Mouse (Mus musculus): ENCODE results near the gene Fbxl8. TPM values are rescaled to one million over a fixed set of nuclear protein-coding genes. Genes with fewer than 3 reads are reported as not detected.
"Not testable (repeated sequence)": the region's sequence is repeated elsewhere in the genome, so short reads cannot be mapped to it uniquely, and the experiment has no call there.

The Fbxl8 gene
- total RNA-seq (2022), result 1 to 10 TPM; 2.0 to 2.6 (median 2.5) TPM

DNA sequence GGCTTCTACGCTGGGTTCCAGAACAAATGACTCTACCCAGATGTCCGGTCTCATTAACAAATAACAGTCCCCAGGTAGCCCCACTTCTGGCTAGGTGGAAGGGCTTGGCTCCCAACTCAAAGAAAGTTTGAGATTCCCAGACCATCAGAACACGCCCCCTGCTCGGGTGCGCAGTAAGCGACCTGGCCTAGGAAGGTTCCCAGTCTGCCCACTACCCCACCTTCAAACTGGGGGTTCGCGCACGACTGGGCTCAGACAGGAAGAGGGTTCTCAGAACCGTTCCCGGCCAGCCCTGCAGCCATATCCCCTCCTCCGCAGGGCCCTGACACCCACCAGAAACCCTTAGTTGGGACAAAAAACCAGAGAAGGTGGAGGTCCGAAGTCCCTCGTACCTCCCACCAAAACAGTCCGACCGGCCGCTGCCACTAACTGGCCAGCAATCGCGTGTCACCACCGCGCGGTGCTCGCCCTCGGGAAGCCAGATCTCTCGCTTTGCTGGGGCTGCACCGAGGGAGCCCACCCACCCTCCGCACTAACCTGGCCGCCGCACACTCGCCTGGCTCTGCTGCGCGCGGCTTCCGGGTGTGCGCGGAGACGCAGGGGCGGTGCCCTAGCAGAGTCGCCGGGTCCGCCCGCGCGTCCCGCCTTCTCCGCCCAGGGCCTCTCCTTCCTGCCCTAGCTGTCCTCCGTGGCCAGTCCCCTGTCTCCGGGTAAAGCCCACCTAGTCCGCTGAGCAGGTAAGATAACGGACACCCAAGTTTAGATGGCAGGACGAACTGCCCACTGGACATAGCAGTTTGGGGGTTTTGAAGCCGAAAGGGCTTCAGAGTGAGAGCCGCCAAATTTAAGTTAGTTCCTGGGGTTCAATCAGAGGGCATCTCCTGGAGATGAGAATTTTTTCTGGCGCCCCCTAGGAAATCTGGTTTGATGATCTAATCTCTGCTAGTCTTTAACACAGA is at the start of gene Fbxl8, which contains the start of gene Tradd:
TSS of gene Fbxl8 (plus strand) at position 625 of the 959 bp plus-strand sequence.
TSS of gene Tradd (minus strand) at position 586 of the 959 bp plus-strand sequence.
- peak; percentile 78 for DNase-seq (ENCODE audit: low spot score)

DNA sequence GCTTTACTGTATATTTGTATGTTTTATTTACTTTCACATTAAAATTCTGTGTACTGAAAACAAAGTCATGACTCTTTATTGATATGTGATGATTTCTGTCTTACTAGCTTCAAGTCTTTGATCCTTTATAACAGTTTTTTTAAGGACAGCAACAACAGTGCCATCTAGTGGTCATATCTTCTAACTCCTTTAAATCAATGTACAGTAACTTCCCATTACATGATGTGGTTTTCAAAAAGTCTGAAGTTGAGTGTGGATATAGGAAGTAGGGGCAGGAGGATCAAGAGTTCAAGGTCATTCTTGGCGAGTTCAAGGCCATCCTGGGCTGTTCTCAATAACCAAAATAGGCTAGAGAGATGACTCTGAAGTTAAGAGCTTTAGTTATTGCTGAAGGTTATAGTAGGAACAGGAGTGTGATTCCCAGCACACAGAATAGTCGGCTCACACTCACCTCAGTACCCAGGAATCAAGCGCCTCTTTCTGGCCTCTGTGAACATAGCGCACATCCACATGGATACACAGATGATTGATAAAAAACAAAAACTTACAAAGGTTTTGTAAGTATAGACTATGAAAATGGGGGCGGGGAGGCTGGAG is 46.4 kb upstream of the Fbxl8 start:
- DNase-seq (ENCODE audit: low spot score), result peak; percentile 73

DNA sequence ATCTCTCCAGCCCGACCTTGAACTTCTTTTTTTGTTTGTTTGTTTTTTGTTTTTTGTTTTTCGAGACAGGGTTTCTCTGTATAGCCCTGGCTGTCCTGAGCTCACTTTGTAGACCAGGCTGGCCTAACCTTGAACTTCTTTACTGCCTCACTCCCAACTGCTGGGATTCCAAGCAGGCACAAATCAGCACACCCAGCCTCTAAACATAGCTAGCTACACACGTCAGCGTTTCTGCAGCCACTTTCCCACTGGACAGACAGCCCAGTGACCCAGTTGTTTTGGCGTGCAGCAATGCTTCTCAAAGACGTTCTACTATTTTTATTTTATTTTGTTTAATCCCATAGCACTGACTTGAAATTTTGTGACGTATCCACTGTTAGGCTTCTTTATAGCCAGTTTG is 40.6 kb upstream of the Fbxl8 start:
- DNase-seq (ENCODE audit: low spot score), result peak; percentile 22

DNA sequence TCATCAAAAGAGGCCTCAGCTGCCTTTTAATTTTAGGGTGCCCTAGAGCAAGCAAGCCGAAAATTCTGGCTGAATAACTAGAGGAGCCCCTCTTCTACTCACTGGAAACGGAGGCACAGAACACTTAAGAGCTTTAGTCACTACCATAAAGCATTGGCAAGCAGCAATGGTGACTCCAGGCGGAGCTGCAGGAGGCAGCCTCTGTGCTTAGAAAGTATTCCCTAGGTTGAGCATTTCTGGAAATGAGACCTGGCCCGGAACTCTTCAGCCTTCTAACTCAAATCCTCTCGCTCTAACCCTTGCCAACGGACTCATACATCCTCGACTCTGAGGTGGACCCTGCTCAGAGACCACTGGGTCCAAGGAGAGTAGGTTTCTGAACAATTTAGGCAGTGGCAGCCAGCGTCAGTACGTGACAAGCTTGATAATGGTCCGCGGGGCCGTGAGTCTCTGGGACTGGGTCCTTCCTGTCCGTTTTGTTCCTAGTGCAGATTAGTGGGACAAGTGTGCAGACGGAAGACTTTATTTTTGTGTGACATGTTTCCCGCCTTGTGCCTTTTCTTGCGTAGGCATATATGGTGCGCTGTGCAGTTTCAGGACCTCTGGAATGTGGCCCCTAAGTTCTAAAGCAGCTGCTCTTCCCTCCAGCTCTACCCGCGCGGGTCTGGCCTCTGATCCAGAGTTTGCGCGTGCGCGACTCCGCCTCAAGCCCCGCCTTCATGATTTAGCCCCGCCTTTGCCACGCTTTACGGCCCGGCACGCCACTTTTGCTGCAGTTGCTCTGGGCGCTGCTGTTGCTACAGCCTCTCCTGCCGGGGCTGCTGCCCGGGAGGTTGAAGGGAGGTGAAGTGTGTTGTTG is 39.8 kb upstream of the Fbxl8 start, which contains the start of gene D230025D16Rik:
TSS of gene D230025D16Rik (plus strand) at position 733 of the 859 bp plus-strand sequence.
- peak; percentile 97 for DNase-seq (ENCODE audit: low spot score)

DNA sequence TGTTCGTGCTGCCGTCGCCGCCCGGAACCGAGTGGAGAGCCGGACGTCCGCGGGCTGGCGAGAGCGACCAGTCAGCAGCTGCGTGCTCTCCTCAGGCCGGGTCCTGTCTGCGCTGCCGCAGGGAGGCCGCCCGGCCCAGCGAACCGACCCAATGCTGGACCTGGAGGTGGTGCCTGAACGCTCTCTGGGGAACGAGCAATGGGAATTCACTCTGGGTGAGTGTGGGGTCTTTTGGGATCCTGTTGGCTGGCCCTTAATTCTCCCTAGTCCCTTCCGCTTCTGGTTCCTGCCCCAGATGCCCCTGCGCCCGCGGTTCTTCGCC is 39.2 kb upstream of the Fbxl8 start:
- no peak for DNase-seq (ENCODE audit: low spot score)

DNA sequence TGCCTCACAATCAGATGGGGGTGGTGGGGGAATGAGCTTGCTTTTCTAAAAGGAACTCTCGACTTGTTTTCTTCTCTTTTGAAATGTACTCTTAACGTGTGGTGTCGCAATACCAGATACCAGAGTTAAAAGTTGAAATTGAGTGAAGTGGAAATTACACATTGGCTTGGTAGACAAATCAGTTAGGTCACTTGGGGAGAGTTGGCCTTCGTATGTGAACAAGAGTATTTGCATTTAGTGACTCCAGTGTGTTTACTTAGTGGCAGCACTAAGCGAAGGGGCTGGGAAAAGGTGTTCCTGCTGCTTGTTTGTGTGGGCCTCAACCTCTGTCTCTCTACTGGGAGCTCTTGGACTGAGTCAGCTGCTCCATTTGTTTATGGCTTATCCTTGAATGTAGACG is 38.5 kb upstream of the Fbxl8 start:
- DNase-seq (ENCODE audit: low spot score), result no peak

DNA sequence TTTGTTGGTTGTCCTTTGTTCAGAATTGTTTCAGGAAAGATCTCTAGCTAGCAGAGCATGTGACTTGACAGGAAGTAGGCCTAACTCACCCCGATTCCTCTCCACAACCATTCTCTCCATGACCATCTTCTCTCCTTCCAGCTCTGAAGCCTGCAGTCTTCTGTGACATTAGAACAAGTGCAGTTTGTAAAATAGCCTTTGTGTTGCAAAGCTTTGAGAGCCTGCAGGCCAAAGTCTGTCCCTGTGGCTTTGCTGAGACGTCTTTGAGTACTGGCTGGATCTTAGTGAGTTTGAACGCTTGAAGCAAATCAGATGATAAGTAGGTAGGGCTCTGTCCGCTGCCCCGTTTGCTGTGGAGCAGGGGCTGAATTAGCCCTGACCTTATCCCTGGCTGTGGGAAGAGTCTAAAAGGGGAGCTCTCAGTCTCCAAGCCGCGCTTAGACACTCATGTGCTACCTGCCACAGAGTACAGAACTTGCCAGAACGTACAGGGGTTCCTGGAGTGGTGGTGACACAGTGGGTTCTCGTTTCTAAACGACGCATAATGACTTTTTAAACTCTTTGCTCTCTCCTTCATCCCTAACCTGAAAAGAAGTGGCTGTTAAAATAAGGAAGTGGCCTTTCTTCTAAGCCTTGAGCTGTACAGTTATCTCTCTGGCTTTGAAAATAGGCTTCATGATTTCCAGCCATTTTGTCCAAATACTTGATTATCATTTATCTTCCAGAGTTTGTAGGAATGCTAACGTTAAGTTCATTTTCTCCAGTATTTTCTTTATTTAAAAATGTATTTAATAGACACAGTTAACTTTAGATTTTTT is 32.7 kb upstream of the Fbxl8 start:
- no peak for DNase-seq (ENCODE audit: low spot score)

DNA sequence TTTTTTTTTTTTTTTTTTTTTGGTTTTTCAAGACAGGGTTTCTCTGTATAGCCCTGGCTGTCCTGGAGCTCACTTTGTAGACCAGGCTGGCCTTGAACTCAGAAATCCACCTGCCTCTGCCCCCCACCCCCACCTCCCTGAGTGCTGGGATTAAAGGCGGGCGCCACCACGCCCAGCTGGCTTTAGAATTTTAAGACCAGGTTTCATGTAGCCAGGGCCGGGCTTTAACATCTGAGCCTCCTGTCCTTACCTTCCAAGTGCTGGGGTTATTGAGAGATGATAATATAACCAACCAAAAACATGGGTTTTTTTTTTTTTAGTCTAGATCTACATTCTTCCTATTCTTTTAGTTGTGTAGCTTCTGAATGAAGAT is 32.1 kb upstream of the Fbxl8 start:
- DNase-seq (ENCODE audit: low spot score), result not testable (repeated sequence)

DNA sequence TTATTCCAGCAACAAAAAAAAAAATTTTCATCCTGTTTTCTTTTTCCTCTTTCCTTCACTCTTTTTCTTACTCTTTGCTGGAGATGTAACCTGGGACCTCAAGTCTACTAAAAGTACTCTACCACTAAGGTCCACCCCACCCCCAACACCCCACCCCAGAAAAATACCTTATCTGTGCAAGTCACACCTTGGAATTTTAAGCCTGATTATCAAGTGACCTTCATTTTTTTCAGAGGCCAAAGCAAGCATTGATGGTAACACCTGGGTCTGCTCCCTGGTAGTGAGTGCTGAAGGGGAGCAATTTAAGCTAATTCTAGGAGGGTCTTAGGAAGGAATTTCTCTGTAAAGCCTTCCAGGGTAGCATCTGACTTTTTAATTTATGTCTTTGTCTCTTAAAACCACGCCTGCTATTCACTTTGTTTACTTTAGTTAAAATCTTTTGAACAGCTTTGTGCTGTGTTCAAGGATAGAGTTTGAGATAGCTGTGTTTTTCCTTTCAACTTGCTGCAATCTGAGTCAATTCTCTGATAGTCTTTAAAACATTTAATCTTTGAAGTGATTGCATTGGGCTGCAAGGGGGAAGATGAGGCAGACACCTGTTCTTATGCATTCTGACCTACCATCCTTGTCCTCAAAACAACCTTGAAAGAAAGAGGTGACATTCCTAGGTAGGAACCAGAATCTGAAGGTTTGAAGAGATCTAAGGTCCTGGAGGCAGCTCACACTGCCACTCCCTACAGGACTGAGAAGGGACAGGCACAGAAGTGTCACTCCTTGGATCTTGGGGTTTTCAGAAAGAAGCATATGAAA is 31.1 kb upstream of the Fbxl8 start:
- no peak for DNase-seq (ENCODE audit: low spot score)

DNA sequence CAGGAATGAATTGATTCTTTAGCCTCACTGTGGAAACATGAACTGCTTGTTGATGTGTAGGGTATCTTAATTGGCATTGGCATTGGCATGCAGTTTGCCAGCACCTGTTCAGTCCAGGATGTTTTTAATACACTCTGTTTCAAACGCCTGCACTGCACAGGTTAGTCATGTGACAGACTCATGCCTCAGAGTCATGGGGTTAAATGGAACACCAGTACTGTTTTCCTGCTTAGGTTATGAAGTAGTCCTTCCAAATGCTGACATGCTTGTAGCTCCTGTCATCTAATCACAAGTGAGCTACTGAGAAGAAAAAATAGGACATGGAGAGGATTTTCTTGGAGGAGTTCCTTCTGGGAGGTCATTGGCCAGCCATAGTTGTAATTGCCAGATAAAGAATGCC is 29.2 kb upstream of the Fbxl8 start:
- DNase-seq (ENCODE audit: low spot score), result no peak

DNA sequence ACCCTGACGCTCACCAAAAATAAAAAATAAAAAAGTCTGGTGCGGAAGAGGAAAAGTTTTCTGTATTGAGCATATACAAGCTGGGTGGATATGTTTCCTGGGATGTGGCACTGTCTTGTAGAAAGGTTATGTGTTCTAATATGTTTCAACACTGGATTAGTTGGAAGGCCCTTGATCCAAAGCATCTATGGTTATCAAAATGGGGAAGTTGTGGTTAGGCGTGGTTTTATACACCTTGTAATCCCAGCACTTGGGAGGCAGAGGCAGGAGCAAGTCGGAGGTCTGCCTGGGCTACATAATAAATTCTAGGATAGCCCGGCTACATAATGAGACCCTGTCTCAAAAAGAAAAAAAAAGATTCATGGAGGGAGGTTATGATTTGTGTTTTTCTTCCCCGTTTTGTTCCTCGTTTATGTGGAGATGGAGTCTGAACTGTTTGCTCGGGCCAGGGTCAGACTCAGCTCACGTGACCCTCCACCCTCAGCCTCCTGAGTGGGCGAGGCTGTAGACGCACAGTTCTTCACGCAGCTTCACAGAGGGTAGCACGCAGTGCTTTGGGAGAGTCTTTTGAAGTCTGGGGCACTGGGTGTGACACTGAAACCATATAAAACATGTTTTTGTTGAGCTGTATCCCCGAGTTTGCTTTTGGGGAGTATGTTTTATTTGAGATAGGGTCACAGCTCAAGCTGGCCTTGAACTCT is 26.9 kb upstream of the Fbxl8 start:
- no peak for DNase-seq (ENCODE audit: low spot score)

DNA sequence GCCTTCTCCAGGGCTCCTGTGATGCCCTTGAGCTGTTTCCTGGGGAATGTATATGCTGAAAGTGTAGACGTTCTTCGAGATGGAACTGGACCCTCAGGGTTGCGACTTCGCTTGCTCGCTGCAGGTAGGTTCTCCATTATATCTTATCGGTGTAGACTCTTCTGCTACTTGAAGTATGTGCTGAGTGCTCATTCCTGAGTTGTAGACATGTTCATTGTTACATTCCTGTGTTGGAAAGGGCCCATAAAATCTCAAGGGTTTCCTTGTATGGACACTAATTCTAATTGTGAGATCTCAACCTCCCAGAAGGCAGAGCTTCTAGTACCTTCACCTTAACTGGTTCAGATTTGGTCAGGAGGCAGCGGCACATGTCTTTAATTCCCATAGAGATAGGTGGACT is 23.4 kb upstream of the Fbxl8 start:
- no peak for DNase-seq (ENCODE audit: low spot score)

DNA sequence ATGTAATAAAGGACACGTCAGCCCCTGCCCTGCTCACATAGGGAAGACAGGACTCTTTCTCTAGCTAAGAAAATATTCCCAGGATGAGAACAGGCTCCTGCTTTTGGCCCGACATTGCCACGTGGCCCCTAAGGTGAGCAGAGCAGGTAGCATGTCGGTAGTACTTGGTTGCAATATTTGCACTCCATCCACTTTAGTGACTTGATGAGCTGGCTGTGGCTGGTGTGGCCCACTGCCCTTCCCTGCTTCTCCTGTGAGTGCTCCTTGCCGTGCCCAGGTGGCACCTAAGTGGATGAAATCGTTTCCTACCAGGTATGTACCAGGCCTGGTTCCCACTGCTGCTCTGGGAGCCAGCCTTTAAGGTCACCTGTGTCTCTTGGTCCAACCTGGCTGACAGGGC is 12.5 kb upstream of the Fbxl8 start:
- no peak for DNase-seq (ENCODE audit: low spot score)

DNA sequence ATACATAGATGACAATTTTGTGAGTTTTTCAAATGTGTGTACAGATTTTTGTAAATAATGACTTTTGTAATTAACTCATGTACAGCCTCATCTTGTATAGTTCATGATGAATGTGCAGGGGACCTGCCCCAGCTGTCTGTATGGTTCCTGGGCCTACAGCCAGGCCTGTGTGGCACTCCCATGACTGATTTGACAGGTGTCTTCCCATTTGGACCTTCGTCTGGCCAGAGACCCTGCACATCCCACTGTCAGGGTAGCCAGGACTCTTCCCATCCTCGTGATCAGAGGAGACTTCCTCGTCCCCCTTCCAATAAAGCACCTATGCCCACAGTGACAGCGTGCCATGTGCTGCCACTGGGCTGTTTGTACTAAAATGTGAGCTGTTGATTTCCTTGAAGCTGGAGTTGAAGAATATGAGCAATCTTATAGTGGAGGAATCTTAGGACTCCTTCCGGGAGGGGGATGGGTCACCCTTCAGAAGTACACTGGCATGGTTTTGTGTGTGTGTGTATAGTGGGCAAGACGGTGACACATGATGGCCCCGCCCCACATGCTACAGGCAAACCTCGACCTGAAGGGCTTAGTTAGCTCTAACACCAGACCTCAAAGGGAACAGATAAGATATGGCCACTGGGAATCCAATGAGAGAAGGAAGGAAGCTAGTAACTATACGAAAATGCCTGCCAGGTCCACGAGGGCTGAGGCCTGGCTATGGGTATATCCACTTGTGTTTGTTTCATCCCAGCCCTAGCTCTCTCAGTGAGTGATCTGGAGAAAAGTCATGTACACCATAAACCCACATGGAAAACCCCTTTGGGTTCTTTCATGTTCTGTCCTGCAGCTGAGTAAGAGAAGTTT is 11.5 kb upstream of the Fbxl8 start:
- no peak for DNase-seq (ENCODE audit: low spot score)

DNA sequence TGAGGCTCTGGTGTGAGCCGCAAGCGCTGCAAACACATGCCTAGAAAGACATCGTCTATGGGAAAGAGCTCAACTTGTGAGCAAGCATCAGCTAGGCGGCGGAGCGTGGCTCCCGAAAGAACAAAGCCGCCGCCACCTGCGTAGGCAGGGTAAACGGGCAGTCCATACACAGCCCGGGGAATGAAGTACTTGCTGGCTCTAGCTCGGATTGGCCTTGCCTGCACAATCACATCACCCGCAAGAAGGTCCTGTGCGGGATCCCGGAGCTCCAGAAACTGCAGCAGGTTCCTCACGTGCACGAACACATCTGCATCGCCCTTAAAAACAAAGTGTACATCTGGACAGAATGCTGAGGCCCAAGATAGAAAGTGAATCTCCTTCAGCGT is 10.7 kb upstream of the Fbxl8 start:
- no peak for DNase-seq (ENCODE audit: low spot score)

DNA sequence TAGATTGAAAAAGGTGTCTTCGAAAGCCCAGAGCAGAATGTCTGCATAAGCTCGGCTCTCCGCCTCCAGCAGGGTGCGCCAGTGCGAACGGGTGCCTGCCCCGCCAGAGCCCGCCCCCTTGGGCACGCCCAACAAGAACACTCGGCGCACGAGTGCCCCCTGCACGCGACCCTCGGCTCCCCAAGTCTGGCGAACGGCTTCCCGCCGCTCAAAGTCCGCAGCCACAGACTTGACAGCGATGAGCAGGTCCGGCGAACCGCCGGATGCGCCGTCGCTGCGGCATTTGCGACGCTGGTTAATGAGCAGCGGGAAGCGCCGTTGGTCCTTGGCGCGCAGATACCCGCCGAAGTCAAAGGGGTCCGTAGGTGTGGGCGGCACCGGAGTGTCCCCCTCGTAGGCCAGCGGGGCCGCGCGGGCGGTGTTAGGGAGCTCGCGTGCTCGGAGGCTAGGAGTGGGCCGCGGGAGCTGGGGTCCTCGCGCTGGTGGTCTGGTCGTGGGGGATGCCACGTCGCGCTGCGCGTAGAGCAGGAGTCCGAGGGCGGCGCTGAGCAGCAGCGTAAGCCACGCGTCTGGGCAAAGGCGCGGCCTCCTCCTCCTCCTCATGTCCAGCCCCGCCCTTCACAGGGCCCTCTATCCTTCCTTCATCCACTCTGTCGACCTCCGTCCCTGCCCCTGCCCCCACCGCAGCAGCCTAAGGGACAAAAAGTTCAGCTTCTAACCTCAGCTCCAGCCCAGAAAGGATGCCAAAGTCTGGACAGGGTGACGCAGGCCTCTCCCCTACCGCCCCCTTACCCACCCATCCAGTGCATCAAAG is 10.1 kb upstream of the Fbxl8 start:
- DNase-seq (ENCODE audit: low spot score), result peak; percentile 85

DNA sequence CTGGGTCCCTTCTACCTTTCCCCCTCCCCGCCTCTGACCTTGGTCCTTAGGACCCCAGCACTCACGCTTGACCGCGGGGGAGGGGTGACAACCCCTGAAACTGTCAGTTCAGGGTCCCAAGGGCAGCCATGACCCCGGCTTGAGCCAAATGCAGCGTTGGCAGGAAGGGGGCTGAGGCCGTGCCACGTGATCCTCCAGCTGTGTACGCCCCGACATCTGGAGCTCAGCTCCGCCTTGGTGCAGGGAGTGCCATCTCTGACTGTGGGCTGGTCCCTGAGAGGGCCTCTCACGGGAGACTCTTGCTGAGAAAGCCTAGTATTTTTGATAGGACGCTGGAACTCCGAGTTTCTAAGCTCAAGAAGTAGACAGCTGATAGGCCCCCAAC is 9.5 kb upstream of the Fbxl8 start, which contains the start of gene B3gnt9:
TSS of gene B3gnt9 (minus strand) at position 188 of the 385 bp plus-strand sequence.
- peak; percentile 73 for DNase-seq (ENCODE audit: low spot score)
